Mouse (Mus musculus) lung, adult 2 months (tissue): ENCODE measurements around the gene Bves.

Experiments used
- CTCF ChIP-seq: fragments of 200-500 bp; IDR thresholded peaks from 2 replicates; pipeline ENCODE4 v1.5.1; 2011; ENCODE audit warnings: mild to moderate bottlenecking, low read length, control low read depth; ENCODE audit not compliant: insufficient read depth
- POLR2A ChIP-seq: fragments of 200-500 bp; IDR thresholded peaks from 2 replicates; pipeline ENCODE4 v1.6.1; 2011; ENCODE audit warnings: low read depth, mild to moderate bottlenecking, control low read depth, low read length, borderline replicate concordance; ENCODE audit errors: extremely low read depth

DNA sequence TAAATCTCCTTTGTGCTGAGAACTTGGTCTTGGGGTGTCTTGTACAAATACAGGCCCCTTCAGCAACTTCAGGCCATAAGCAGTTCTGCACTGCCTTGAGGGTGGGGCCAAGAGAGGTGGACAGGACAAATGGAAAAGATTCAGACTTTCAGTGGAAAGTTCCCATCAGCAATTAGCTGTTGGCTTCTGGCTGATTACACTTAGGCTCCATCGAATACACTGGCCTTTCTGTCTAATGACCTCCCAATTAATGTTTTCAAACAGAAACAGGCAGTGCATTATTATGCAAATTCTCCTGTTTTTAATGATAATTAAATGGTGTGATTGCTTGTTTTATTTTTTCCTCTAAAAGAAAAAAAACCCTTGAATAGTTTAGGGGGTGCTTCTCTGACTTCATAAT is 11.4 kb upstream of the Bves start:
- TF ChIP-seq CTCF (no peak), POLR2A (no peak)
